Mouse (Mus musculus) testis, adult 2 months (tissue): ENCODE data around the gene Chrnb2.

Source experiments
- CTCF ChIP-seq: fragments of 200-500 bp; IDR thresholded peaks from 2 replicates; pipeline ENCODE4 v1.5.1; 2012; ENCODE audit warnings: low read depth, mild to moderate bottlenecking, inconsistent platforms, low read length, moderate library complexity; ENCODE audit not compliant: control insufficient read depth, insufficient read depth, insufficient replicate concordance
- POLR2A ChIP-seq: fragments of 200-500 bp; IDR thresholded peaks from 2 replicates; pipeline ENCODE4 v1.6.1; 2012; ENCODE audit warnings: low read depth, mild to moderate bottlenecking, inconsistent platforms, low read length, moderate library complexity; ENCODE audit not compliant: control insufficient read depth

DNA sequence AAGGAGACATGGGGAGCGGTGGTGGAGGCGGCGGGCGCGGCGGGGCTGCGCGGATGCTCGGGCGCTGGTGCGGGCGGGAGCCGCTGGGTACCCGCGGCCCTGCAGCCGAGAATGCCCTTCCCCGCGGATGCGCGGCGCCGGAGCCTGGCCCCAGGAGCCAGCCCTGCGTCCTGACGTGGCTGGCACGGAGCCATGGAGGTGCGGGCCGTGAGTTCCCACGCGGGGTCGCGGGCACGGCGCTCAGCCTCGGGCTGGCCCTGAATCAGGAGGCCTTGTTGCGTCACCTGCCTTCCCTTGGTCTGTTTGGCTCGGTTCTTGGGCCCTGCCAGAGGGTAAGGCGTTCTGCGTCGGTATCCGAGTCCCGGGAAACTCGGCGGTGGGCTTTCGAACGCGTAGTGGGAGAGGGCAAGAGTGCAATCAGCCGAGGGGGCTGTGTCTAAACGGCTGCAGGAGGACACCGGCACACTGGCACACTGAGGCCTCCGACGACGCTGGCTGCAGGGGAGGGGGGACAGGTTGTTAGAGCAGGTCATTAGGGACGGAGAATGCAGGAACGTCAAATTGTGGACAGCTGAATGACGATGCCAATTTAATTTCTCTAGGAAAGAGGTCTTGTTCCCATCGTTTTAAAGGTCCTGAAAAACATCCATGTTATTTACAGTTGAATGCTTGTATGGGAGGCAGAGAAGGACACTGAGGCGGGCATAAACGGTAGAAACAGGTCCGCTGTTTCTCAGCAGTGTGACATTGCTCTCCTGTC is 49.0 kb downstream of the Chrnb2 start:
- TF ChIP-seq CTCF (no peak), POLR2A (no peak)
